Mouse (Mus musculus) left cerebral cortex, postnatal 10 days (tissue): ENCODE measurements around the gene Tshb. TPM values are rescaled to one million over a fixed set of nuclear protein-coding genes. Genes with fewer than 3 reads are reported as not detected.

Experiments used
- DNase-seq, 2 experiments: peaks; one replicate each; pipeline ENCODE4 v3.0.0; 2021 to 2022; ENCODE audit warnings: low spot score in 2 of 2, mixed read lengths in 1 of 2; ENCODE audit errors: extremely low spot score in 1 of 2
- intact Hi-C: fragments of 180-260 bp; cut with DNase I; formaldehyde crosslinking; loops from one replicate; pipeline ENCODE4 v1.15.1; 2025
- total RNA-seq, 2 experiments: library from RNA; stranded (reverse); gene quantifications; 2 replicates each; pipeline ENCODE4 v1.2.3; 2021

Gene Tshb
- total RNA-seq, 2 experiments from 2014 or later, result not detected

DNA sequence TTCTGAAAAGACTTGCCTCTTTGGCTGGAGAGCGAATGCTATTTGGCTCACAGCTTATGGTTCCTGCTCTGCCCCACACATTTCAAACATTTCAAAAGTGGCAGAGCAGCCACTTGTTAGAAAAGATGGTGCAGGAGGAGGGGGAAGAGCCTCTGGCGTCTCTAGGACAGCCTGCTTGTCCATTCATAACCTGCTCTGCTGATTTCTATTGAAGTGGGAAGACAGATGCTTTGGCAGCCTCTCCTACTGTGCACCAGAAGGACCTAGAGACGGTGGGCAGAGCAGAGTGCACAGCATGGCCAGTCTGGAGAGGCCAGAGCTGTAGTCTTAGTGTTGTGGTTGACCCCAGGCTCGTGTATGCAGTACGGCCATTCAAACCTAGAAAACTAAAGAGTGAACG, 43.6 kb downstream of the Tshb start:
- DNase-seq, result no peak
- intact Hi-C loops, result loop anchor here (10.0 kb wide), 1 partner anchor 256 kb away; the partner anchor contains the start of gene Sike1

DNA sequence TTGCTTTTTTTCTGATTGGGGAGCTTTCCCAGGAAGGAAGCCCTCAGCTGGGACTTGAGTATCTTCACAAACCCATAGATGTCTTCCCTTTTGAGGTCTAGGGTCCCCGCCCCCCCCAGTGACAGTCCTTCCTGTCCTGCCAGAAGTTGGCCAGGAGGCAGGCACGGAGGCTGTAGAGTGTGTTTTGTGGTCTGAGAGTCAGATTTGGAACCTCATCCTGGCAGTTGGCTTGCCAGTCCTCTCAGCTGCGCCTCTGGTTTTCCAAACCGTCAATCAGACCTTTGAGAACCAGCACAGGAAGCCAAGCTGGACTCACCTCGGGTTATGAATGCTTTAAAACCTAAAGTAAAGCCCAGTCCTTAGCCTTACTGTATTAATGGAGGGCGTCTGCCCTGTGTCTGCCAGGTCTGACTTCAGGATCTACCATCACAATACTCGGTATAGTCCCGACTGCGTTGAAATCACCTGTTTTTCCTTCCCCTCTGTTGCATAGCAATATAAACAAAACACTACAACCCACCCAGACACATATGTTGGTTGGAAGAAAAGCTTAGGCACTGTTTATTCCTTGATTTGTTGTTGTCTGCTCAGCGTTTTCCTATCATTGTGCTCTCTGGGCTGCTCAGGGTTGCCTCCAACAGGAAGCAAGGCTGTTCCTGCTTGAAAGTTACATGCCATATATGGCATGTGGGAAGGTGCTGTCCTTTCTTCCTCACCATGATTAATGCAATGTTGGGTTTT, 44.2 kb downstream of the Tshb start:
- DNase-seq, result no peak
- intact Hi-C loops, result loop anchor here (10.0 kb wide), 1 partner anchor 256 kb away; the partner anchor contains the start of gene Sike1

DNA sequence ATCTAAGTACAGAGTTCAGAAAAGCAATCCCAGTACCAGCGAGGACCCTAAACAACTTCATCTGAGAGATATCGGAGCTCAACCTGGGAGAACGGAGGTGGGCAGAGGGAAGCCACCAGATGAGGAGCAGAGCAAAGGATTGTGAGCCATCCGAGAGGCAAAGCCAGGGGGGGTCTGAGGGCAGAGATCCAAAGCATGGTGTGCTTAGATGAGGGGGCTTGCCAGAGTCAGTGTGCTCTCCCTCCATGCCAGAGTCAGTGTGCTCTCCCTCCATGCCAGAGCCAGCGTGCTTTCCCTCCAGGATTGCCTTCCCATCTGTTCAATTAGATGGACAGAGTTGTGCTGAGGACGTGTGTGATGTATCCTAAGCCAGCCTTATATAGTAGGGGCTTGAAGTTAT, 45.4 kb downstream of the Tshb start:
- DNase-seq, result no peak
- intact Hi-C loops, result loop anchor here (10.0 kb wide), 1 partner anchor 258 kb away; the partner anchor contains the start of gene Sike1

DNA sequence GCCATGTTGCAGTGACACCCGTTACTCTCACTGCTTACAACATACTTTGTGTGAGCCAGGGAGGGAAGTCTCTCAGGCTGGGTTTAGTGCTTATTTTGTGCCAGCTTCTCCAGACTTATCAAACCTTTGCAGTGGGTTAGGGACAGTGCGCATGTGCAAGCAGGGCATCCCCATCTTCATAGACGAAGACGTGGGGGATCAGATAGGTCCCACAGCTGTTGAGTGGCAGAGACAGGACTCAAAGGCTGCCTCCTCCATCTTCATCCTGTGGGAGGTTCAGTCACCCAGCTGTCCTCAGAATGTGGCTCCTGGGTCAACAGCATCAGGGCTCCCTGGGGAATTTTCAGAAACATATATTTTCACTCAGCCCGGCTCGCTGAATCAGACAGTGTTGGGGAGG, 46.1 kb downstream of the Tshb start:
- intact Hi-C loops, result loop anchor here (10.0 kb wide), 1 partner anchor 258 kb away; the partner anchor contains the start of gene Sike1

DNA sequence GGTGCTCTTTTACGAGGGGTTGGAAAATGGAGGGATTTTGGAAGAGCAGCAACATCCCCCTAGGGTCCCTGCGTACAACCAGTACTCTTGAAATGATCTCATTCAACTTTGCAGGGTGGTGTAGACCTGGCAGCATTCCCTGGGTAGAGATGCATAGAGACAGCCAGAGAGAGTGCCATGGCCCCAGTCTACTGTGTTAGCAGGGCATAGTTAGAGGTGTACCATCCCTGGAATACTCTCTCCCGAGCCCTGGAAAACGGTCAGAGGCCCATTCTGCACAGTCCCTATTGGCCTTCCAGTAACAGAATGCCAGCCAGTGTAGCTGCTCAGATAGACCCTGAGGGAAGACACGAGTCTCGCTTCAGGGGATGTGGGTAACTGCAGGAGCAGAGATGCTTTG, 46.9 kb downstream of the Tshb start:
- intact Hi-C loops, result loop anchor here (10.0 kb wide), 1 partner anchor 259 kb away; the partner anchor contains the start of gene Sike1
- no peak for DNase-seq

More for the DNA sequence above, 46.1 kb downstream of the Tshb start:
- DNase-seq, result no peak

DNA sequence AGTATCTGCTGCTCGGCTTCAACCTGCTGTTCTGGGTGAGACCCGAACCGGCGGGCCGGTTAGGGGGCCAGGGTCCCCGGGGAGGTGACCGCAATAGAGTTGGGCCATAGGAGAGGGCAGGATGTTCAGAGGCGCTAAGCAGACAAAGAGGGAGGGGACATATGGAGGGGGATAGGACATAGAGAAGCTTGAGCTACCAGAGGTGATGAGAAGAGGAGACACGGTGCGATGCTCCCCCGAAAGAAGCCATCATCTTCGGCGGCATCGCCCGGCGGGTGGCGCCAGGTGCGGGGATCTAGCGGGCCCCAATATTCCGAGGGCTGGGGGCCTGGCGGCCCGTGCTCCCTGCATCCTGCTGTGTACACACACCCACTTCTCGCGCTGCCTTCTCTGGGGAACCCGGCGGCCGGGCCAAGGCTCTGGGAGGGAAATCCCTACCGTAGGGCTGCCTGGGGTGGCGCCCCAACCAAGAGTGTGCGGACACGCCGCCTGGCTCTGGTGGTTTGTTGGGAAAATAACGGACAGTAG, 47.4 kb downstream of the Tshb start:
- intact Hi-C loops, result loop anchor here (10.0 kb wide), 1 partner anchor 260 kb away; the partner anchor contains the start of gene Sike1
- peak in 1 of 2 experiments; percentile 60 for DNase-seq

DNA sequence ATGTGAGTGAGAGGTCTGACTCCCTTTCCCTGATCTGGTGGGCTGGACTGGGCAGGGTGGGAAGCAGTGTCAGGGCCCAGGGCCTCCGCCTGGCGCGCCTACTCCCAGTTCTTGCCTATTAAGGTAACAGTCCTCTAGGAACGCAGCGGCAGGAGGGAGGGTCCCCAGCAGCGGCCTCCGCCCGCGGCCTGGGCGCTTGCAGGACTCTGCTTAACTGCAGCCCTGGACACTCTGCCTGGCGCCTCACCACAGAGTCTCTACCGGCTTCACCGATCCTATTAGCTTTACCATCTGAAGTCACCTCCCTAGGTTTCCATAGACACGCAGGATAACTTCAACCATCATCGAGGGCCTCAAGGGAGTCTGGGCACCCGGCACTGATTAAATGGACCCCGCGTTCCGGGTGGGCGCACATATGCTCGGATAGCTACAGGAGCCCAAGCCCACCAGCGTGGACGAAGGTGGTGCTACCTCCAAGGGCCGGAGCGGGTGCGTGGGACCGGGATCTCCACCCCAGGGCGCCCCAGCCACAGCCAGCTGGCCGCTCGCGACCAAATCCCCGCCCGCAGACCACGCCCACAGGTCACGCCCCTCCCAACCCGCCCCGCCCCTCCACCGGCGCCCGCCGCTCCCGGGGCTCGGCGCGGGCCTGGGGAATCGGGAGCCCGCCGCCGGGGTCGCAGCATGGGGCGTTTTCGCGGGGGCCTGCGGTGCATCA, 48.0 kb downstream of the Tshb start, which contains the start of gene Tspan2:
Gene Tspan2, plus strand, starts transcription at position 217 of the 718 bp plus-strand sequence.
- intact Hi-C loops, result loop anchor here (10.0 kb wide), 1 partner anchor 260 kb away; the partner anchor contains the start of gene Sike1
- DNase-seq, result peak in 1 of 2 experiments; percentile 76

DNA sequence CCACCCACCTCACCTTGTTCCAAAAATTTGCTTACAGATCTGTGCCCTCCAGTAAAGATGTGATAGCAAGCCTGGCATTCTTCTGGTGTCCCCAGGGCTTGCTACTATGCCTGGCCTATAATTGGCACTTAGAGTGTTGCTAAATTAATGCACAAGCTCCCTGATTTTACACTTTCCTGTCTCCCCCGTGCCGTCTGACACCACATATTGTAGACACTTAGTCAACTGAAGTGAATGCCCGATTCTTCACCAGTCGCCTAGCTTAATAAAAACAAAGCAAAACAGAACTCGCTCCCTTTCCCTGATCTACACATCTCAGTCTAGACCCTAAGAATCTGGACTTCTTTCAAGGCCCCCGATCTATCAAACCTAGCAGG, 48.6 kb downstream of the Tshb start:
- no peak for DNase-seq
- intact Hi-C loops, result loop anchor here (10.0 kb wide), 1 partner anchor 261 kb away; the partner anchor contains the start of gene Sike1

DNA sequence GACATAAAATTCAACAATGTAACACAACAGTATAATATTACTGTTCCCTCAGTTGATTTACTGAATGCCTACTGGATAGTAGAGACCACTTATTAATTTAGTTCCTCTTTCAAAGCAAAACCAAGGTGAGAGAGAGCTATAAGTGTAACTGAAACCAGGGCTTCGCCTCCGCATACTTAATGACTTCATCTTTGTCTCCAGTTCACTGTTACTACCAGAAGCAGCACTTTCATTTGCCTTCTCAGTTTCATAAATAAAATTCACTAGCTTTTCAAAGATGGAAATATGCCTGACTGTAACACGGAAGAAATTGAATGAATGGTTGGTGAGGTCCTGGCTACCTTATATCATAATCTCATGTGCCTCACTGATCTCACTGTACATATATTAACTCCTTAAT, 49.5 kb downstream of the Tshb start:
- intact Hi-C loops, result loop anchor here (10.0 kb wide), 1 partner anchor 262 kb away; the partner anchor contains the start of gene Sike1
- DNase-seq, result no peak

DNA sequence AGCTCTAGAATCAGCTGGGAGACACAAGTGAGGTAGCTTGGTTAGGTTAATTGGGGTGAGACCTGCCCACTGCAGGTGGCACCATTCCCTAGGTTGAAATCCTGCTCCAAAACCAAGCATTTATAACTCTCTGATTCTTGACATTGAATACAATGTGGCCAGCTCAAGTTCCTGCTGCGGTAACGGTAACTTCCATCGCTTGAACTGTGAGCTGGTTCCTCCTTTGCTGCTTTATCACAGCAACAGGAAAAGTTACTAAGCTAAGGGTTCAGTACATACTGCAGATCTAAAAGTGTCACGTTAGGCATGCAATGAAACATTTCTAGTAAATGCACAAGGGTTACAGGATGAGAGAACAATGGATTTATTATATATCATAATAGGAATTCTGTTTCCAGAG, 49.9 kb downstream of the Tshb start:
- intact Hi-C loops, result loop anchor here (10.0 kb wide), 1 partner anchor 262 kb away; the partner anchor contains the start of gene Sike1
- DNase-seq, result no peak

DNA sequence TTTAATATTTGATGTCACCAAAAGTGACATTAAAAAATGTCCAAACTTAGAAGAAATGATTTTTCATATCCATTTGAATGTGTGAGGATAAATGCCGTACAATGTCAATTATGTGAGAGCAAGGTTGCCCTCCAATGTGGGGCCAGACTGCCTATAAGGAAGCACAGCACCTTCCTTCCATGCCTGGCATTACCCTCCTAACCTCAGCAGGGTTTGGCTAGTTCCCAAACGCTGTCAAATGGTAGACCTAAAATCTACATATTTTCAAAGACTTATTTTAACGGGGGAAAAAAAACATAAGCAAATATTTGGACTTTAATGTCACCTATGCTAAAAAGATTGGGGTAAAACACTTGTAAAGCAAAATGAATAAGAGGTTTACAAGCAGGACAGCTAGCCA, 51.4 kb downstream of the Tshb start:
- DNase-seq, result no peak
- intact Hi-C loops, result loop anchor here (10.0 kb wide), 1 partner anchor 264 kb away; the partner anchor contains the start of gene Sike1

DNA sequence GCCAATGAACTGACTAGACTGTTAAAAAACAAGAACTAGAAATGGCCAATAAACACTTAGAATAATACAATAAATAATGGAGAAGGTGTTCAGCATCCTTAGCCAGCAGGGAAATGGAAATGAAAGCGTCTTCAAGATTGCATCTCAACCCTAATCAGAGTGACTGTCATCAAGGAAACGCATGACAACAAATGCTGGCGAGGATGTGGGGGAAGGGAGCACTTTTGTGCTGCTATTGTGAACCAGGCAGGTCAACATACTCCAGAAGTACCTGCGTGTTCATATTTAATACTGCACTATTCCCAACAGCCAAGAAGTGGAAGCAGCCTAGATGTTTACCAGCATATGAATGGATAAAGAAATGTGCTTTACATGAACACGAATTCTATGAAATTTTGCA, 53.1 kb downstream of the Tshb start:
- intact Hi-C loops, result no loop called here
- DNase-seq, result no peak

Other genes with a start within 250 kb of the Tshb start
- gene Tspan2, start 48.2 kb downstream of the Tshb start, total RNA-seq, result 10 to 100 TPM; 47.4 to 51.7 TPM
- not detected for gene Sycp1, start 153.4 kb upstream of the Tshb start, total RNA-seq
- gene Nr1h5, start 181.4 kb upstream of the Tshb start, total RNA-seq, result not detected
- gene Sike1, start 213.0 kb upstream of the Tshb start, total RNA-seq, result 10 to 100 TPM; 83.3 to 85.2 TPM
- 100 to 1,000 TPM; 289 to 294 TPM for gene Csde1, start 237.7 kb upstream of the Tshb start, total RNA-seq